Mouse (Mus musculus): Measurements from ENCODE around the gene Asic1. TPM values are rescaled to one million over a fixed set of nuclear protein-coding genes. Genes with fewer than 3 reads are reported as not detected.
A peak's percentile ranks its signal among the peaks of the same experiment; 100 is the strongest.

The Asic1 gene
- polyA plus RNA-seq (2012; ENCODE audit: insufficient read depth, insufficient read length, missing spikeins), result not detected in 2 replicates

GRCm38 (mm10) chr15:99670154-99670821, at the start of gene Asic1:
Gene Asic1, plus strand, starts transcription at chr15:99670368.
- peak within 1 kb of the TSS; percentile 38 for H3K4me3 ChIP-seq (ENCODE audit: insufficient read depth, low read depth, low read length)
- H3K4me1 ChIP-seq (ENCODE audit: control insufficient read depth, insufficient read depth, insufficient read length, low read length), result no peaks in the 10 kb centered on the region
- no peak within 1 kb of the TSS for H3K27ac ChIP-seq (replicated peaks; ENCODE audit: low read depth, low read length)

- no peak overlapping the region for H3K4me3 ChIP-seq (ENCODE audit: insufficient read depth, low read depth, low read length)
- no peak overlapping the region for H3K27ac ChIP-seq (replicated peaks; ENCODE audit: low read depth, low read length)
- H3K4me1 ChIP-seq (ENCODE audit: control insufficient read depth, insufficient read depth, insufficient read length, low read length), result no peaks in the 10 kb centered on the region
These were observed 48.1 kb upstream of the Asic1 start for GRCm38 (mm10) chr15:99622063-99622462.

GRCm38 (mm10) chr15:99631618-99632017, 38.5 kb upstream of the Asic1 start:
- H3K4me1 ChIP-seq (ENCODE audit: control insufficient read depth, insufficient read depth, insufficient read length, low read length), result no peaks in the 10 kb centered on the region
- no peak overlapping the region for H3K4me3 ChIP-seq (ENCODE audit: insufficient read depth, low read depth, low read length)
- H3K27ac ChIP-seq (replicated peaks; ENCODE audit: low read depth, low read length), result no peak overlapping the region

- Histone ChIP-seq H3K4me1 (ENCODE audit: control insufficient read depth, insufficient read depth, insufficient read length, low read length) (no peaks in the 10 kb centered on the region), H3K4me3 (ENCODE audit: insufficient read depth, low read depth, low read length) (no peak overlapping the region), H3K27ac (replicated peaks; ENCODE audit: low read depth, low read length) (no peak overlapping the region)
These were observed 35.5 kb upstream of the Asic1 start for GRCm38 (mm10) chr15:99634702-99635101.

GRCm38 (mm10) chr15:99637405-99638123, 32.6 kb upstream of the Asic1 start:
- no peak overlapping the region for H3K27ac ChIP-seq (replicated peaks; ENCODE audit: low read depth, low read length)
- no peak overlapping the region for H3K4me3 ChIP-seq (ENCODE audit: insufficient read depth, low read depth, low read length)
- no peaks in the 10 kb centered on the region for H3K4me1 ChIP-seq (ENCODE audit: control insufficient read depth, insufficient read depth, insufficient read length, low read length)

- no peak overlapping the region for H3K4me3 ChIP-seq (ENCODE audit: insufficient read depth, low read depth, low read length)
- no peak overlapping the region for H3K27ac ChIP-seq (replicated peaks; ENCODE audit: low read depth, low read length)
- no peaks in the 10 kb centered on the region for H3K4me1 ChIP-seq (ENCODE audit: control insufficient read depth, insufficient read depth, insufficient read length, low read length)
These were observed 32.1 kb upstream of the Asic1 start for GRCm38 (mm10) chr15:99638124-99638485.

GRCm38 (mm10) chr15:99642622-99643021, 27.5 kb upstream of the Asic1 start:
- no peak overlapping the region for H3K4me3 ChIP-seq (ENCODE audit: insufficient read depth, low read depth, low read length)
- H3K27ac ChIP-seq (replicated peaks; ENCODE audit: low read depth, low read length), result no peak overlapping the region
- H3K4me1 ChIP-seq (ENCODE audit: control insufficient read depth, insufficient read depth, insufficient read length, low read length), result no peaks in the 10 kb centered on the region

GRCm38 (mm10) chr15:99643832-99644231, 26.3 kb upstream of the Asic1 start:
- no peak overlapping the region for H3K27ac ChIP-seq (replicated peaks; ENCODE audit: low read depth, low read length)

GRCm38 (mm10) chr15:99644776-99645175, 25.4 kb upstream of the Asic1 start:
- H3K4me3 ChIP-seq (ENCODE audit: insufficient read depth, low read depth, low read length), result no peak overlapping the region
- no peak overlapping the region for H3K27ac ChIP-seq (replicated peaks; ENCODE audit: low read depth, low read length)
- H3K4me1 ChIP-seq (ENCODE audit: control insufficient read depth, insufficient read depth, insufficient read length, low read length), result no peaks in the 10 kb centered on the region

More at GRCm38 (mm10) chr15:99643832-99644231, 26.3 kb upstream of the Asic1 start:
- Histone ChIP-seq H3K4me3 (ENCODE audit: insufficient read depth, low read depth, low read length) (no peak overlapping the region), H3K4me1 (ENCODE audit: control insufficient read depth, insufficient read depth, insufficient read length, low read length) (no peaks in the 10 kb centered on the region)

- no peak overlapping the region for H3K4me3 ChIP-seq (ENCODE audit: insufficient read depth, low read depth, low read length)
- no peaks in the 10 kb centered on the region for H3K4me1 ChIP-seq (ENCODE audit: control insufficient read depth, insufficient read depth, insufficient read length, low read length)
- no peak overlapping the region for H3K27ac ChIP-seq (replicated peaks; ENCODE audit: low read depth, low read length)
These were observed 21.8 kb upstream of the Asic1 start for GRCm38 (mm10) chr15:99648326-99648725.

GRCm38 (mm10) chr15:99649067-99649761, 21.0 kb upstream of the Asic1 start:
- H3K27ac ChIP-seq (replicated peaks; ENCODE audit: low read depth, low read length), result no peak overlapping the region
- H3K4me3 ChIP-seq (ENCODE audit: insufficient read depth, low read depth, low read length), result no peak overlapping the region
- H3K4me1 ChIP-seq (ENCODE audit: control insufficient read depth, insufficient read depth, insufficient read length, low read length), result no peaks in the 10 kb centered on the region

GRCm38 (mm10) chr15:99650304-99650703, 19.9 kb upstream of the Asic1 start:
- peak overlapping the region; percentile 11; the same call in 1 of the 2 replicates for H3K4me3 ChIP-seq (ENCODE audit: insufficient read depth, low read depth, low read length)
- no peak overlapping the region for H3K27ac ChIP-seq (replicated peaks; ENCODE audit: low read depth, low read length)
- no peaks in the 10 kb centered on the region for H3K4me1 ChIP-seq (ENCODE audit: control insufficient read depth, insufficient read depth, insufficient read length, low read length)

GRCm38 (mm10) chr15:99651163-99651872, 18.9 kb upstream of the Asic1 start, which contains the start of gene Racgap1:
Gene Racgap1, minus strand, starts transcription at chr15:99651656.
- H3K4me1 ChIP-seq (ENCODE audit: control insufficient read depth, insufficient read depth, insufficient read length, low read length), result no peaks in the 10 kb centered on the region
- peak within 1 kb of the TSS; percentile 53 for H3K4me3 ChIP-seq (ENCODE audit: insufficient read depth, low read depth, low read length)
- H3K27ac ChIP-seq (replicated peaks; ENCODE audit: low read depth, low read length), result no peak within 1 kb of the TSS

GRCm38 (mm10) chr15:99651984-99652872, 17.9 kb upstream of the Asic1 start:
- H3K4me1 ChIP-seq (ENCODE audit: control insufficient read depth, insufficient read depth, insufficient read length, low read length), result no peaks in the 10 kb centered on the region
- peak overlapping the region; percentile 51 for H3K4me3 ChIP-seq (ENCODE audit: insufficient read depth, low read depth, low read length)
- no peak overlapping the region for H3K27ac ChIP-seq (replicated peaks; ENCODE audit: low read depth, low read length)

Measured in brown adipose tissue, adult 24 weeks (tissue).